Mouse (Mus musculus): ENCODE measurements around the gene 1700029F12Rik.
"Not testable (repeated sequence)": the region's sequence is repeated elsewhere in the genome, so short reads cannot be mapped to it uniquely, and the experiment has no call there.

Gene 1700029F12Rik

GRCm38 (mm10) chr13:97034262-97034661 lies at the start of gene 1700029F12Rik:
Gene 1700029F12Rik (minus strand): TSS chr13:97034362.
- no peak for DNase-seq (ENCODE audit: low spot score in 2 of 2)

- DNase-seq (ENCODE audit: low spot score in 2 of 2) = no peak
Measured at GRCm38 (mm10) chr13:97082432-97082831, 48.3 kb upstream of the 1700029F12Rik start.

- DNase-seq (ENCODE audit: low spot score in 2 of 2) = no peak
Measured at GRCm38 (mm10) chr13:97080615-97081014, 46.5 kb upstream of the 1700029F12Rik start.

GRCm38 (mm10) chr13:97080201-97080600 lies 46.0 kb upstream of the 1700029F12Rik start:
- no peak for DNase-seq (ENCODE audit: low spot score in 2 of 2)

GRCm38 (mm10) chr13:97077556-97077955 lies 43.4 kb upstream of the 1700029F12Rik start:
- DNase-seq (ENCODE audit: low spot score in 2 of 2) = no peak

- DNase-seq (ENCODE audit: low spot score in 2 of 2) = no peak
Measured at GRCm38 (mm10) chr13:97073497-97073896, 39.3 kb upstream of the 1700029F12Rik start.

- peak; percentile 27 to 28 for DNase-seq (ENCODE audit: low spot score in 2 of 2)
Measured at GRCm38 (mm10) chr13:97071626-97072241, 37.6 kb upstream of the 1700029F12Rik start.

GRCm38 (mm10) chr13:97070931-97071625 lies 36.9 kb upstream of the 1700029F12Rik start:
- DNase-seq (ENCODE audit: low spot score in 2 of 2) = peak; percentile 11 to 23

GRCm38 (mm10) chr13:97068151-97068550 lies 34.0 kb upstream of the 1700029F12Rik start:
- DNase-seq (ENCODE audit: low spot score in 2 of 2) = no peak

- DNase-seq (ENCODE audit: low spot score in 2 of 2) = no peak
Measured at GRCm38 (mm10) chr13:97067691-97068090, 33.5 kb upstream of the 1700029F12Rik start.

- no peak for DNase-seq (ENCODE audit: low spot score in 2 of 2)
Measured at GRCm38 (mm10) chr13:97066649-97067550, 32.7 kb upstream of the 1700029F12Rik start, which contains the start of gene Fam169a. Gene Fam169a (plus strand): TSS chr13:97067286.

GRCm38 (mm10) chr13:97064844-97065621 lies 30.9 kb upstream of the 1700029F12Rik start:
- not testable (repeated sequence) for DNase-seq (ENCODE audit: low spot score in 2 of 2)

- no peak for DNase-seq (ENCODE audit: low spot score in 2 of 2)
Measured at GRCm38 (mm10) chr13:97064413-97064812, 30.3 kb upstream of the 1700029F12Rik start.

- no peak for DNase-seq (ENCODE audit: low spot score in 2 of 2)
Measured at GRCm38 (mm10) chr13:97063431-97063830, 29.3 kb upstream of the 1700029F12Rik start.

- DNase-seq (ENCODE audit: low spot score in 2 of 2) = no peak
Measured at GRCm38 (mm10) chr13:97062151-97062550, 28.0 kb upstream of the 1700029F12Rik start.

GRCm38 (mm10) chr13:97060331-97060730 lies 26.2 kb upstream of the 1700029F12Rik start:
- DNase-seq (ENCODE audit: low spot score in 2 of 2) = no peak

- DNase-seq (ENCODE audit: low spot score in 2 of 2) = no peak
Measured at GRCm38 (mm10) chr13:97059746-97060145, 25.6 kb upstream of the 1700029F12Rik start.

GRCm38 (mm10) chr13:97057817-97058216 lies 23.7 kb upstream of the 1700029F12Rik start:
- no peak for DNase-seq (ENCODE audit: low spot score in 2 of 2)

- DNase-seq (ENCODE audit: low spot score in 2 of 2) = no peak
Measured at GRCm38 (mm10) chr13:97053844-97054243, 19.7 kb upstream of the 1700029F12Rik start.

- peak; percentile 68 to 70 for DNase-seq (ENCODE audit: low spot score in 2 of 2)
Measured at GRCm38 (mm10) chr13:97052667-97053066, 18.5 kb upstream of the 1700029F12Rik start.

- no peak for DNase-seq (ENCODE audit: low spot score in 2 of 2)
Measured at GRCm38 (mm10) chr13:97051158-97051557, 17.0 kb upstream of the 1700029F12Rik start.
